Mouse (Mus musculus) forebrain, postnatal 0 days (tissue): ENCODE measurements around the gene Prss35. TPM values are rescaled to one million over a fixed set of nuclear protein-coding genes. Genes with fewer than 3 reads are reported as not detected.

Experiments
- ATAC-seq: fragments of 200-750 bp; cut with Nextera tagmentation; 2 replicates; pipeline ENCODE4 v1.8.0; 2017; ENCODE audit warnings: mild to moderate bottlenecking, moderate library complexity
- DNase-seq: peaks from one replicate; pipeline ENCODE4 v3.0.0-alpha.2; 2015
- H3K27ac ChIP-seq: fragments of 300-500 bp; sonication (generic); 2 replicates; pipeline ENCODE4 v1.5.1; 2014; ENCODE audit warnings: low read depth, mild to moderate bottlenecking, antibody characterized with exemption, low read length, moderate library complexity, mixed read lengths
- H3K27me3 ChIP-seq: fragments of 300-500 bp; sonication (generic); 2 replicates; pipeline ENCODE4 v1.6.1; 2014; ENCODE audit warnings: mild to moderate bottlenecking, low read length, mixed read lengths; ENCODE audit not compliant: insufficient read depth
- H3K36me3 ChIP-seq: fragments of 300-500 bp; sonication (generic); 2 replicates; pipeline ENCODE4 v1.6.1; 2014; ENCODE audit warnings: mild to moderate bottlenecking, moderate library complexity; ENCODE audit not compliant: insufficient read depth
- H3K4me1 ChIP-seq: fragments of 300-500 bp; sonication (generic); 2 replicates; pipeline ENCODE4 v1.6.1; 2014; ENCODE audit warnings: antibody characterized with exemption; ENCODE audit not compliant: insufficient read depth
- H3K4me2 ChIP-seq: fragments of 300-500 bp; sonication (generic); 2 replicates; pipeline ENCODE4 v1.6.1; 2014; ENCODE audit warnings: low read depth, mild to moderate bottlenecking, moderate library complexity
- H3K4me3 ChIP-seq: fragments of 300-500 bp; sonication (generic); 2 replicates; pipeline ENCODE4 v1.5.1; 2014; ENCODE audit warnings: low read depth, low read length, mixed read lengths
- H3K9ac ChIP-seq: fragments of 300-500 bp; sonication (generic); 2 replicates; pipeline ENCODE4 v1.6.1; 2014; ENCODE audit warnings: mild to moderate bottlenecking
- H3K9me3 ChIP-seq: fragments of 300-500 bp; sonication (generic); 2 replicates; pipeline ENCODE4 v1.6.1; 2016; ENCODE audit warnings: low read length
- CTCF ChIP-seq: sonication (generic); IDR thresholded peaks from 2 replicates; pipeline ENCODE4 v1.5.1; 2016; ENCODE audit warnings: antibody characterized with exemption, control low read depth, low read depth
- whole genome bisulfite sequencing: fragments of 180-500 bp; shearing (Covaris S2); extraction: QIAGEN DNeasy Blood & Tissue Kit; methylation state at CpG from one replicate; pipeline ENCODE4 v1.1.7; 2014; 5-methylcytosine and 5-hydroxymethylcytosine counted together
- polyA plus RNA-seq: library from polyadenylated mRNA; unstranded; fragments of >200 nt; fragmentation: Nextera tagmentation; extraction: Ambion mirVana; gene quantifications from 2 replicates; pipeline ENCODE4 v1.2.1, GENCODE M21; 2015
- total RNA-seq: library from RNA; depleted of rRNA; stranded (reverse); fragments of >200 nt; gene quantifications from 2 replicates; pipeline ENCODE4 v1.2.3, GENCODE M21; 2014

Prss35 gene
- total and polyA plus RNA-seq, 2 experiments from 2014 or later = 2.8 to 3.9 TPM

DNA sequence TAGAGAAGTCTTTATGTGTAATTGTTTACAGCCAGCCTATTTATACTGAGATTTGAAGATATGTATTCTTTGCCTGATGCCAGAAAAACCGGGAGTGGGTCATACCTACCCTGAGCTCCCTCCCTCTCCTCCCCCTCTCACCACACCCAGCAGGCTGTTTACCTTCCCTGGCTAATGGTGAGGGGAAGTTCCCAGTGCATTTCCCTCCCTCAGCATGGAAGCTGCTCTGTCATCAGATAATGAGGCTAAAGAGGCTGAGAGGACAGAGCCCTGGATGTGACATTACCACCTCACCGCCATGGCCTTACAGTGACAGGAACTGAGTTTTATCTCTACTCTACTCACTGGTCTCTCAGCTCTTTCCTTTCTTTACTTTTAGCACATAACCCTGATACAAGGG lies 41.6 kb upstream of the Prss35 start:
- H3K36me3 ChIP-seq = no peaks in the 10 kb centered on the region
- ATAC-seq (no peak), DNase-seq (no peak)
- no peaks in the 10 kb centered on the region for H3K4me1 ChIP-seq
- no peak overlapping the region for H3K9ac ChIP-seq
- WGBS = 29% methylated on average over 2 of the region's 2 CpGs
- H3K4me3 ChIP-seq = no peak overlapping the region
- H3K4me2 ChIP-seq = no peak overlapping the region
- H3K27ac ChIP-seq = no peak overlapping the region
- H3K9me3 ChIP-seq = no peaks in the 10 kb centered on the region
- no peaks in the 10 kb centered on the region for H3K27me3 ChIP-seq
- TF ChIP-seq CTCF = no peak

DNA sequence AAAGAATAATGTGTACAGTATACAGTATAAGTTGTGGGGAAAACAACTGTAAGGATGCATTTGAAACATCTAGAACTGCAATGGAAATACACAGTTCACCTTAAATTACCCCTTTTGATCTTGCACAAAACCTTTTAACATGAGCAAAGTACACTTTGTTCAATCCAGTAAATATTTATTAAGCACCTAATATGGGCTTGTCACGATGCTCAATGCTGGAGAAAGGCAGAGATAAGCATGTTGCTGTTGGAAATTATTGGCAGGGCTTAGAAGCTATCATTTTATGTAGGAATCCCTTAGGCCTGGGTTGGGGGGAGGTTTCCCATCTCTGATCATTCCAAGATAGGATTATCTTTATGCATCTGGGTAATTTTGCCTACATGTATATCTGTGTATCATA lies 36.0 kb upstream of the Prss35 start:
- Histone ChIP-seq H3K36me3 (no peaks in the 10 kb centered on the region), H3K27me3 (no peaks in the 10 kb centered on the region), H3K27ac (no peak overlapping the region), H3K4me2 (no peak overlapping the region), H3K9ac (no peak overlapping the region), H3K4me1 (no peaks in the 10 kb centered on the region), H3K4me3 (no peak overlapping the region), H3K9me3 (no peaks in the 10 kb centered on the region)
- no peak for TF ChIP-seq CTCF
- ATAC-seq (no peak), DNase-seq (no peak)
- WGBS = 56% methylated on average over 1 of the region's 1 CpGs

DNA sequence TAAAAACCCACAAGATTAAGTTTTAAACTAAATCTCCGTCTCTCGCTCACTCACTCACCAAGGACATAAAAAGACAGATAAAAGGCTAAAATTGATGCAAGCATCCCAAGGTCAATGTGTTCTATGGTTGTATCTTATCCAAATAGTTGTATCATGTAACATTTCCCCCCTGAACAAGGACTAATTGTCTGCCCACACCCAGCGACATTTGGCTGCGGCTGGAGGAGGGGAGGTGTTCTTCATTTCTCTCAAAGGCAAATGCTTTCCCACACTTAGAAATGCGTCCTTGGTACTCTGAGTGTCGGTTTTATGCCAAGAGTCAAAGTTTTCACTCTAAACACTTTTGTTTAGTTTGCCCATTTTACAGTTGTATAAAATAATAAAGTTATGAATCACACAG lies 34.5 kb upstream of the Prss35 start:
- TF ChIP-seq CTCF = no peak
- Histone ChIP-seq H3K27ac (no peak overlapping the region), H3K4me2 (no peak overlapping the region), H3K9ac (no peak overlapping the region), H3K9me3 (no peaks in the 10 kb centered on the region), H3K36me3 (no peaks in the 10 kb centered on the region), H3K4me1 (no peaks in the 10 kb centered on the region), H3K27me3 (no peaks in the 10 kb centered on the region), H3K4me3 (no peak overlapping the region)
- no peak for DNase-seq
- 69% methylated on average over 6 of the region's 6 CpGs for WGBS
- ATAC-seq = no peak

DNA sequence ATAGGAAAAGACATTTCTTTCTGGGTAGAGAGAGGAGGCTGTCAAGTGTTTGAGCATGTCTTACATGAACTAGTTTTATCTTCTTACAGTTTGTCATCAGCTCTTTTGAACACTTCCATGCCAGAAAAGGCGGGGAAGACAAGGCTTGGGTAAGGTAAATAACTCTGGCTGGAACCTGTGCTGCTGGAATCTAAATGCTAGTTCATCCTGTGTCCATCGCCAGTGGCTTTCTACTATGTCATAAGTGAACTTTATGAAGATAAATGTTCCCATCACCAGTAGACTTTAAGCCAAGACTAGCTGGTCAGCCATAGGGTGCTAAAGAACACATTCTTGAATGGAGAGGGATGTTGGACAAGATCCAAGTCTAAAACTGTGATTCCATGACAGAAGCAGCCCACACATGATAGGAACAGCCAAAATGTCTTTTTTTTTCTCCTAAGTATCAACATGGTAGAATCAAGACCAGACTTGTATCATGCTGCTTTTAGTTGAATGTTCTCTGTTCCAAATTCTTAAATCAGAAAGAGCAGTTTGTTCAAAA lies 33.3 kb upstream of the Prss35 start:
- no peaks in the 10 kb centered on the region for H3K27me3 ChIP-seq
- no peaks in the 10 kb centered on the region for H3K36me3 ChIP-seq
- 90% methylated on average over 2 of the region's 2 CpGs for WGBS
- no peak overlapping the region for H3K9ac ChIP-seq
- H3K4me1 ChIP-seq = no peaks in the 10 kb centered on the region
- DNase-seq = peak; percentile 20
- TF ChIP-seq CTCF = no peak
- no peak overlapping the region for H3K4me2 ChIP-seq
- no peak overlapping the region for H3K27ac ChIP-seq
- no peaks in the 10 kb centered on the region for H3K9me3 ChIP-seq
- no peak overlapping the region for H3K4me3 ChIP-seq
- peak; percentile 53; the same call in 1 of the 2 replicates for ATAC-seq

DNA sequence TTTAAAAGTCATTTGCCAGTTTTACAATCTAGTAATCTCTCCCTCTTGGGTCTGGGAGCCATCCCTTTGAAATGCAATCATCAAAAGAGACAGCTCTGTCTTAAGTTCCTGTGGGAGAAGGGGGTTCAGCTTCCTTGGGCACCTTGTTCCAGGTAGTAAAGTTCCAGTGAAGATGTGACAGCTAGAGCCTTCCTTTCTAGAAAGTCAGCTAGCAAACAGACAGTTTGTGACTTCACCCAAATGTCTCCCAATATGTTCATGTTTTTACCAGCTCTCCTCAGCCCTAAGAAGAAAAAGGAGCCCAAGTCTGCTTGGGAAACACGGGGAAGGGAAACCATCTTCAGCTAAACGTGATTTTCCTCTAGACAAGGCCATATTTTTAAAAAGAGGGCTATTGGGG lies 30.8 kb upstream of the Prss35 start:
- Histone ChIP-seq H3K4me2 (no peak overlapping the region), H3K9me3 (no peaks in the 10 kb centered on the region), H3K27me3 (no peaks in the 10 kb centered on the region), H3K4me1 (no peaks in the 10 kb centered on the region), H3K36me3 (no peaks in the 10 kb centered on the region), H3K4me3 (no peak overlapping the region), H3K27ac (no peak overlapping the region), H3K9ac (no peak overlapping the region)
- DNase-seq (peak; percentile 29), ATAC-seq (no peak)
- WGBS = 64% methylated on average over 2 of the region's 2 CpGs
- no peak for TF ChIP-seq CTCF

DNA sequence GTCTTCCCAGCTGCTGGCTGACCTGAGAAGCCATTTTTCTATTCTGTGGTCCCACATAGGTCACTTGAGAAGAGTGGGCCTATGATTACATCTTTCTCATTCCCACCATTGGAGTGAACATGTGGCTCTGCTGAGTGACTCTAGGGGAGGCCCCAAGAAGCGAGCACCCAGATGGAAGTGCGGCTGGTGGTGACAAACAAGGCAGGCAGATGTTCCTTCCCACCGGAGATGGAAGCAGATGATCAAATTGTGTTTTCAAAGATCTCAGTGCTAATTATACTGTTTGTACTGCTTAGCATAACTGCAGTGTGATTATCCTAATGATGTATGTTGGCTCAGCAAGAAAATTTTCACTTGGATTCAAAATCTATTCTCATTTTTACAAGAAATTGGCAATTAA lies 29.4 kb upstream of the Prss35 start:
- Histone ChIP-seq H3K27me3 (no peaks in the 10 kb centered on the region), H3K4me2 (no peak overlapping the region), H3K9ac (no peak overlapping the region), H3K36me3 (no peaks in the 10 kb centered on the region), H3K27ac (no peak overlapping the region), H3K9me3 (no peaks in the 10 kb centered on the region), H3K4me1 (no peaks in the 10 kb centered on the region), H3K4me3 (no peak overlapping the region)
- peak; percentile 65 for ATAC-seq
- no peak for TF ChIP-seq CTCF
- WGBS = 54% methylated on average over 3 of the region's 3 CpGs
- peak; percentile 35 for DNase-seq

DNA sequence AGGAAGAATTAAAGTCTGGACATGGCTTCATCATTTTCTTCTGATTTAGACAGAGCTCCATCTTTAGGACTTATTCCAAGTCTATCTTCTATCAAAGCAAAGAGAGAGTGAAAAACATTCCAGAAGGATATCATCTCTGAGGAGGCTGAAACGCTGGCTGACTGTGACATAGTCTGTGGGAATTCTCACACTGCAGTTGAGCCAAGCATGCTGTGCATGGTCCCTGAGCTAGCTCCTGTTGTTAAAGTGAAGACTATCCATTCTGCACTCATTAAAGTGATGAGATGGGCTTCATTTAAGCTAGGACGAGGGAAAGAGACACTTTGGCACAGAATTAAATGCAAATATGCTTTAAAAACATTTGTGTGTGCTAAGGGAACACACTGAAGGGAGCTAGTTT lies 26.9 kb upstream of the Prss35 start:
- no peaks in the 10 kb centered on the region for H3K27me3 ChIP-seq
- H3K36me3 ChIP-seq = no peaks in the 10 kb centered on the region
- H3K4me3 ChIP-seq = no peak overlapping the region
- H3K27ac ChIP-seq = no peak overlapping the region
- DNase-seq (peak; percentile 50), ATAC-seq (peak; percentile 82)
- no peak overlapping the region for H3K9ac ChIP-seq
- 39% methylated on average over 2 of the region's 2 CpGs for WGBS
- no peak overlapping the region for H3K4me2 ChIP-seq
- no peaks in the 10 kb centered on the region for H3K4me1 ChIP-seq
- no peak for TF ChIP-seq CTCF
- no peaks in the 10 kb centered on the region for H3K9me3 ChIP-seq
